Mouse (Mus musculus): ENCODE data around the gene AL732309.1. TPM values are rescaled to one million over a fixed set of nuclear protein-coding genes. Genes with fewer than 3 reads are reported as not detected.

The AL732309.1 gene
- polyA plus RNA-seq, 1 experiment from 2014 or later: 3.8 TPM

DNA sequence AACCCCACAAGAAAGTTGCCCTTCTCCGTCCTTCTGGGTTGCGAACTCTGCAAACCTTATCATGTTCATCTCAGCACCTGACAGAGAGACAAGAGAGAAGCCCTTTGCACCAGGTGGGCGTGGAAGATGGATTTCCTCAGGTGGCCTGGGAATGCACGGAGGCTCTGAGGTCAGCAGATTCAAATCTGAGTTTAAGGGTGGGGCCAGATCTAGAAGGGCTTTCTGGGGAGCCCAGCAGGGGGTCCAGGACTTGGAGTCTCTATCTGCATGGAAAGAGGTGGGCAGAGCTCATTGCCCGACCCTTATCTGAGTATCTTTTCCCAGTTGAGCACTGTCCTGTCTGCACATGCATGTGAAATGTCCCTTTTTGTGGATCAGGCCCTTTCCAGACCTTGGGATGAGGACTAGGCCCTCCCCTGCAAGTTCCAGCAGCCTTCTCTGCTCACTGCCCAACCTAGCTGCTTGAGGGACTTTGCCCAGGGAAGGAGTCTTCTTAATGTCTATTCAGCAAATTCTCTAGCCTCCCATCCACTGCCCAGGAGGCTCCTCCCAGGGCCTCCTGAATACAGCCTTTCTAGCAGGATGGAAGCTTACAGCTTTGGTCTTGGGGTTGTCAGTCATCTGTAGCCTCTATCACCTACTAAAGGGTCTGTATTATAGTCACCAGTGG, 12.0 kb downstream of the AL732309.1 start:
- Histone ChIP-seq H3K4me2 (replicated peaks) (no peak overlapping the region), H3K27me3 (peaks cover 28% of the 10 kb centered on the region; the same call in 1 of the 2 replicates), H3K27ac (no peak overlapping the region), H3K9me3 (no peaks in the 10 kb centered on the region), H3K4me3 (no peak overlapping the region), H3K9ac (no peak overlapping the region), H3K36me3 (no peaks in the 10 kb centered on the region), H3K4me1 (no peaks in the 10 kb centered on the region)
- 69% methylated on average over 5 of the region's 5 CpGs for WGBS
- no peak for ATAC-seq (ENCODE audit: insufficient number of reproducible peaks, insufficient read depth, low FRiP score, low TSS enrichment)

DNA sequence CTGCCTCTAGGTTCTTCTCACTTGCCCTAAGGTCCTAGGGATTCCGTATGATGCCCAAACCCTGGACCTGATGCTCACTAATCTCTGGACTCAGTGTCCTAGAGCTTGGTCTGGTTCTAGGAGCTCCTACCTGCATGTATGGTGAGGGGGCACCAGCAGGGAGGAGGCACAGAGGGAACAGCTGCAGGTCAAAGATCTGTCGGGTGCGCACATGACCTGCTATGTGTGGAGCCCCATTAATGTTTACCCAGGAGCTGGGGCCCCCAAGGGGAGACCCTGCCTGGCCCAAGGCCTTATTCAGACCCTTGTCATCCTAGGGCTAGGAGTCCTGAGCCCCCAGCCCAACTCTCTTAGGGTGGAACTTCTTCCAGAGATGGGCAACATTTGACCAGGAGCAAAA, 12.6 kb downstream of the AL732309.1 start, which contains the start of gene Slc34a3:
Gene Slc34a3, minus strand, starts transcription at position 315 of the 400 bp plus-strand sequence.
- H3K4me1 ChIP-seq: no peaks in the 10 kb centered on the region
- H3K36me3 ChIP-seq: no peaks in the 10 kb centered on the region
- no peak for ATAC-seq (ENCODE audit: insufficient number of reproducible peaks, insufficient read depth, low FRiP score, low TSS enrichment)
- no peak within 1 kb of the TSS for H3K4me2 ChIP-seq (replicated peaks)
- WGBS: 80% methylated on average over 3 of the region's 3 CpGs
- H3K9ac ChIP-seq: no peak within 1 kb of the TSS
- no peak within 1 kb of the TSS for H3K27ac ChIP-seq
- H3K9me3 ChIP-seq: no peaks in the 10 kb centered on the region
- H3K4me3 ChIP-seq: no peak within 1 kb of the TSS
- peaks cover 28% of the 10 kb centered on the region; the same call in 1 of the 2 replicates for H3K27me3 ChIP-seq

DNA sequence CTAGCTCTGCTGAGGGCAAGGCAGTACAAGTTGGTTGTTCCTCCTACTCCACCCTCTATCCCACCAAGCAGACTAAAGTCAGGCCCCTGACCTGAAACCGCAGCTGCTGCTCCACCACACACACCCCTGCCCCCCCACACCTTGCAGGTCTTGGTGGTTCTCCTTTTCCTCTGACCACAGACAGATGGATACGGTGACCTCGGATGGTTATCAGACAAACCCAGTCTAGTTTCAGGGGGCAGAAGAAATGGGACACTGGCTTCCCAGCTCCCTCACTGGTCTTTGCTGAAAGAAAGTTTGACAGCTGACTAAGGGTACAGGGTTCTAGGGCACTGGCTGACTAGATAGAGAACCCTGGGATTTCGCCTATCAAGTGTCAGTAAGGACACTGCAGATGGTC, 13.2 kb downstream of the AL732309.1 start:
- Histone ChIP-seq H3K4me2 (replicated peaks) (no peak overlapping the region), H3K9me3 (no peaks in the 10 kb centered on the region), H3K27ac (no peak overlapping the region), H3K27me3 (peaks cover 28% of the 10 kb centered on the region; the same call in 1 of the 2 replicates), H3K9ac (no peak overlapping the region), H3K4me1 (no peaks in the 10 kb centered on the region), H3K4me3 (no peak overlapping the region), H3K36me3 (no peaks in the 10 kb centered on the region)
- no peak for ATAC-seq (ENCODE audit: insufficient number of reproducible peaks, insufficient read depth, low FRiP score, low TSS enrichment)
- WGBS: 73% methylated on average over 4 of the region's 4 CpGs

DNA sequence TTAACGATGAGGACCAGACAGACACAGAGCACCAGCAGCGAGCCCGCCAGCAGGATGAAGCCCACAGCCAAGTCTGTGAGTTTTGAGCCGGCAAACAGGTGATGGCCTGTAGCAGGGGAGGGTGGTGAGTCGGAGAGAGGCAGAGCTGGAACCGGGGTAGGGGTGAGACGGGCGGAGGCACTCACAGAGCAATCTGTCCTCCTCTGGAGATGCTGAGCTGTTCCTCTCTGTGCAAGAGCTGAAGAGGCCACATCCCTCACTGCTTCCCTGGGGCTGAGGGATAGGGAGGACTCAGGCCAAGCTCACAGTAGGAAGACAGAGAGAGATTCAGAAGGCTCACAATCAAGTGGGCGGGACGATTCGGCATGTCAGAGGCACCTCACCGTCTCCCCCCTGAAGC, 15.6 kb downstream of the AL732309.1 start:
- Histone ChIP-seq H3K9ac (no peak overlapping the region), H3K36me3 (no peaks in the 10 kb centered on the region), H3K27me3 (peaks cover 21% of the 10 kb centered on the region; the same call in 1 of the 2 replicates), H3K27ac (no peak overlapping the region), H3K4me1 (no peaks in the 10 kb centered on the region), H3K9me3 (no peaks in the 10 kb centered on the region), H3K4me3 (no peak overlapping the region), H3K4me2 (replicated peaks) (no peak overlapping the region)
- ATAC-seq (ENCODE audit: insufficient number of reproducible peaks, insufficient read depth, low FRiP score, low TSS enrichment): no peak
- WGBS: 44% methylated on average over 12 of the region's 12 CpGs

GRCm38 (mm10) chr2:25230581-25230980, 16.1 kb downstream of the AL732309.1 start:
- Histone ChIP-seq H3K27me3 (peaks cover 17% of the 10 kb centered on the region; the same call in 1 of the 2 replicates), H3K4me2 (replicated peaks) (no peak overlapping the region), H3K9me3 (no peaks in the 10 kb centered on the region), H3K27ac (no peak overlapping the region), H3K4me3 (no peak overlapping the region), H3K4me1 (0 out of 2 replicates have a peak, but pooled peaks cover 2% of the 10 kb centered on the region), H3K36me3 (no peaks in the 10 kb centered on the region), H3K9ac (no peak overlapping the region)
- WGBS: 89% methylated on average over 7 of the region's 7 CpGs
- no peak for ATAC-seq (ENCODE audit: insufficient number of reproducible peaks, insufficient read depth, low FRiP score, low TSS enrichment)

GRCm38 (mm10) chr2:25229582-25229981, 17.1 kb downstream of the AL732309.1 start:
- Histone ChIP-seq H3K4me1 (0 out of 2 replicates have a peak, but pooled peaks cover 4% of the 10 kb centered on the region), H3K36me3 (no peaks in the 10 kb centered on the region), H3K27me3 (peaks cover 13% of the 10 kb centered on the region; the same call in 1 of the 2 replicates), H3K9ac (no peak overlapping the region), H3K9me3 (no peaks in the 10 kb centered on the region), H3K4me3 (no peak overlapping the region), H3K4me2 (replicated peaks) (no peak overlapping the region), H3K27ac (no peak overlapping the region)
- ATAC-seq (ENCODE audit: insufficient number of reproducible peaks, insufficient read depth, low FRiP score, low TSS enrichment): no peak
- 76% methylated on average over 5 of the region's 5 CpGs for whole genome bisulfite sequencing

- no peak overlapping the region for H3K4me3 ChIP-seq
These were observed 17.6 kb downstream of the AL732309.1 start for GRCm38 (mm10) chr2:25228995-25229530.

GRCm38 (mm10) chr2:25228431-25228889, 18.2 kb downstream of the AL732309.1 start:
- Histone ChIP-seq H3K27ac (no peak overlapping the region), H3K27me3 (peaks cover 13% of the 10 kb centered on the region; the same call in 1 of the 2 replicates), H3K4me3 (peak overlapping the region; percentile 2; the same call in 1 of the 2 replicates), H3K4me1 (peaks cover 7% of the 10 kb centered on the region), H3K9me3 (no peaks in the 10 kb centered on the region), H3K36me3 (no peaks in the 10 kb centered on the region), H3K9ac (no peak overlapping the region), H3K4me2 (replicated peaks) (peak overlapping the region; percentile 30)
- no peak for ATAC-seq (ENCODE audit: insufficient number of reproducible peaks, insufficient read depth, low FRiP score, low TSS enrichment)
- WGBS: under 1% methylated on average over 7 of the region's 7 CpGs

More at GRCm38 (mm10) chr2:25228995-25229530, 17.6 kb downstream of the AL732309.1 start:
- H3K27me3 ChIP-seq: peaks cover 13% of the 10 kb centered on the region; the same call in 1 of the 2 replicates
- no peaks in the 10 kb centered on the region for H3K36me3 ChIP-seq
- WGBS: 69% methylated on average over 6 of the region's 6 CpGs
- 0 out of 2 replicates have a peak, but pooled peaks cover 4% of the 10 kb centered on the region for H3K4me1 ChIP-seq
- no peak overlapping the region for H3K27ac ChIP-seq
- no peaks in the 10 kb centered on the region for H3K9me3 ChIP-seq
- no peak overlapping the region; the same call in 1 of the 2 replicates for H3K4me2 ChIP-seq (replicated peaks)
- H3K9ac ChIP-seq: no peak overlapping the region
- ATAC-seq (ENCODE audit: insufficient number of reproducible peaks, insufficient read depth, low FRiP score, low TSS enrichment): no peak

DNA sequence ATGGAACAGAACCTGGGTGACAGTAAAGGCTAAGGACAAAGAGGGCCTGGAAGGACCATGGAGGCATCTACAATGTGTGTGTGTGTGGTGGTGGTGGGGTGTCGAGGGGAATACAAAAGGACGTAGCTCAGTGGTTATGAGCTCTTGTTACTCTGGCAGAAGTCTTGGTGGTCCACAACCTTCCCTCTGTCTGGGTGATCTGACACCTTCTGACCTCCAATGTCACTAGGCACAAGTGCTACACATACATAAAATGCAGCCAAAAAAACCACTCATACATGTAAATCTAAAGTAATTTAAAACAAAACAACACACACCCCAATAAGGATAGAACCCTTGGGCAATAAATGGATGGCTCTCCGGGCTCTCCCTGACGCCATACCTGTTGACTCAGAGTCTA, 19.3 kb downstream of the AL732309.1 start:
- WGBS: 91% methylated on average over 4 of the region's 4 CpGs
- no peak overlapping the region for H3K4me3 ChIP-seq
- H3K27me3 ChIP-seq: peaks cover 12% of the 10 kb centered on the region; the same call in 1 of the 2 replicates
- H3K36me3 ChIP-seq: no peaks in the 10 kb centered on the region
- H3K4me1 ChIP-seq: peaks cover 11% of the 10 kb centered on the region
- no peak overlapping the region for H3K9ac ChIP-seq
- H3K27ac ChIP-seq: no peak overlapping the region
- H3K4me2 ChIP-seq (replicated peaks): no peak overlapping the region
- no peak for ATAC-seq (ENCODE audit: insufficient number of reproducible peaks, insufficient read depth, low FRiP score, low TSS enrichment)
- H3K9me3 ChIP-seq: no peaks in the 10 kb centered on the region

DNA sequence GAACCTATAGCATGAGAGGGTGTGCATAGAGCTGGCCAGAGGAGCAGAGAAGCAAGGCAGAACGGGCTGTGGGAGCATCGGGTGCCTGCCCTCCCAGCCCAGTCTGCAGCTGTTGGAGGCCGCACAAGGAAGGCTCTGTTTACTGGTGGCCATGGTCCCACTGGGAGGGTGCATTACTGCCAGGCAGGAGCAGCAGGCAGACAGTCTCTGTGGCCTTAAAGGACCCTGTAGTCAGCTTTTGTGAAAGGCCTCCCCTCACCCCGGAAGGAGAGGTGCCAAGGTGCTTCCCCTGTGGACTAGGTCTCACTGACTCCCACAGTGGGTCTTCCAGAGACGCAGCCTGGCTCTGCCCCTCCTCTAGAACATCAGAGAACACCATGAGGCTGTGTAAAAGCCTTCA, 19.8 kb downstream of the AL732309.1 start:
- Histone ChIP-seq H3K9ac (no peak overlapping the region), H3K36me3 (peaks cover 2% of the 10 kb centered on the region; the same call in 1 of the 2 replicates), H3K4me3 (no peak overlapping the region), H3K4me2 (replicated peaks) (no peak overlapping the region), H3K9me3 (no peaks in the 10 kb centered on the region), H3K27me3 (peaks cover 8% of the 10 kb centered on the region; the same call in 1 of the 2 replicates), H3K27ac (no peak overlapping the region), H3K4me1 (peaks cover 11% of the 10 kb centered on the region)
- 74% methylated on average over 5 of the region's 5 CpGs for WGBS
- no peak for ATAC-seq (ENCODE audit: insufficient number of reproducible peaks, insufficient read depth, low FRiP score, low TSS enrichment)

- peak overlapping the region; percentile 45 for H3K4me2 ChIP-seq (replicated peaks)
- ATAC-seq (ENCODE audit: insufficient number of reproducible peaks, insufficient read depth, low FRiP score, low TSS enrichment): no peak
- H3K36me3 ChIP-seq: peaks cover 10% of the 10 kb centered on the region; the same call in 1 of the 2 replicates
- no peak overlapping the region for H3K4me3 ChIP-seq
- 78% methylated on average over 8 of the region's 8 CpGs for WGBS
- H3K9me3 ChIP-seq: no peaks in the 10 kb centered on the region
- no peaks in the 10 kb centered on the region; the same call in 1 of the 2 replicates for H3K27me3 ChIP-seq
- H3K9ac ChIP-seq: no peak overlapping the region
- peak overlapping the region; percentile 96 for H3K27ac ChIP-seq
- H3K4me1 ChIP-seq: peaks cover 11% of the 10 kb centered on the region
These were observed 20.8 kb downstream of the AL732309.1 start for GRCm38 (mm10) chr2:25225811-25226379.

Measured in embryonic facial prominence, embryonic 12.5 days (tissue).